Comparison of ENCODE assay signal across 24 mouse cellular contexts in genomic region chr17:30536651-30537050, GRCm38 (mm10). TPM values are rescaled to one million over a fixed set of nuclear protein-coding genes. Genes with fewer than 3 reads are reported as not detected.
DNase-seq lines count a peak whose midpoint lies in the region; ATAC-seq lines count a peak whose summit lies in the region.
"Had no signal": no experiment of that assay in that cellular context is flagged by ENCODE, and none has a peak within 500 bp of the region (broad histone marks: within the 10 kb centered on the region; RNA-seq: fewer than 3 reads in every experiment).

No protein-coding gene starts in this region.

- H3K4me3 ChIP-seq in hindbrain, embryonic 12.5 days = no peak overlapping the region
- no peak overlapping the region for H3K4me3 ChIP-seq in hindbrain, embryonic 11.5 days (ENCODE audit: low read depth, low read length)
- H3K4me3 ChIP-seq: embryonic facial prominence, embryonic 10.5 days; embryonic facial prominence, embryonic 12.5 days; forebrain, embryonic 13.5 days; forebrain, embryonic 15.5 days had no signal

- DNase-seq in adrenal gland, adult (ENCODE audit: inconsistent age in 2 of 2, low spot score in 1 of 2) = peak; percentile 61 to 82
- DNase-seq in adrenal gland, postnatal 4 days (ENCODE audit: low spot score in 2 of 2) = no peak
- DNase-seq in hindbrain, embryonic 11.5 days (ENCODE audit: low spot score) = no peak
- peak; percentile 38 for DNase-seq in adrenal gland, adult 8-10 months
- peak; percentile 65 for DNase-seq in adrenal gland, postnatal 14 days
- DNase-seq in embryo, embryonic 11 days = no peak
- no peak for DNase-seq in cerebellum, adult 11-12 months
- DNase-seq: B cell, adult 2 months; cerebellum, adult 18-20 months; cerebellum, adult 8-10 months; cerebellum, adult 9-11 months; cerebellum, postnatal 14 days; cerebellum, postnatal 36 days; forebrain, postnatal 0 days had no signal

- peaks cover 21% of the 10 kb centered on the region for H3K4me1 ChIP-seq in hindbrain, embryonic 12.5 days
- H3K4me1 ChIP-seq in hindbrain, embryonic 11.5 days (replicated peaks; ENCODE audit: control insufficient read depth, insufficient read depth, low read length) = no peaks in the 10 kb centered on the region

- peak overlapping the region; percentile 23; the same call in 1 of the 2 replicates for H3K27ac ChIP-seq in hindbrain, embryonic 12.5 days
- no peak overlapping the region for H3K27ac ChIP-seq in hindbrain, embryonic 11.5 days (ENCODE audit: low read depth, low read length)
- H3K27ac ChIP-seq: embryonic facial prominence, embryonic 10.5 days; embryonic facial prominence, embryonic 12.5 days; forebrain, embryonic 13.5 days; forebrain, embryonic 15.5 days had no signal

- WGBS in hindbrain, embryonic 12.5 days = 53% methylated on average over 5 of the region's 5 CpGs
- 58% methylated on average over 5 of the region's 5 CpGs for WGBS in hindbrain, embryonic 11.5 days

- H3K9ac ChIP-seq in hindbrain, embryonic 12.5 days = no peak overlapping the region
- no peak overlapping the region for H3K9ac ChIP-seq in hindbrain, embryonic 11.5 days (ENCODE audit: low read depth, low read length)
- H3K9ac ChIP-seq: embryonic facial prominence, embryonic 12.5 days; forebrain, embryonic 15.5 days; forebrain, postnatal 0 days had no signal

- H3K4me2 ChIP-seq in hindbrain, embryonic 12.5 days (replicated peaks) = no peak overlapping the region
- no peak overlapping the region for H3K4me2 ChIP-seq in hindbrain, embryonic 11.5 days (replicated peaks; ENCODE audit: low read depth, low read length)
- H3K4me2 ChIP-seq: embryonic facial prominence, embryonic 12.5 days; forebrain, embryonic 13.5 days; forebrain, embryonic 15.5 days had no signal

- ATAC-seq in hindbrain, embryonic 12.5 days (ENCODE audit: low FRiP score) = no peak
- no peak for ATAC-seq in hindbrain, embryonic 11.5 days (ENCODE audit: low FRiP score)
- ATAC-seq: activated CD4-positive, CD25-positive, alpha-beta regulatory T cell, adult 4 months; CD4-positive, CD25-positive, alpha-beta regulatory T cell, adult 4 months; forebrain, embryonic 13.5 days; forebrain, embryonic 15.5 days; forebrain, postnatal 0 days; Patski had no signal

- H3K27me3 ChIP-seq in hindbrain, embryonic 12.5 days = no peaks in the 10 kb centered on the region
- H3K27me3 ChIP-seq in hindbrain, embryonic 11.5 days (ENCODE audit: control insufficient read depth, insufficient read depth, low read length) = no peaks in the 10 kb centered on the region
- H3K27me3 ChIP-seq: CH12.LX; embryonic facial prominence, embryonic 12.5 days; forebrain, embryonic 13.5 days; forebrain, embryonic 15.5 days; Patski had no signal

- H3K9me3 ChIP-seq in hindbrain, embryonic 12.5 days (replicated peaks) = no peaks in the 10 kb centered on the region
- H3K9me3 ChIP-seq in hindbrain, embryonic 11.5 days (ENCODE audit: control insufficient read depth, low read length) = no peaks in the 10 kb centered on the region
- H3K9me3 ChIP-seq: embryonic facial prominence, embryonic 10.5 days; embryonic facial prominence, embryonic 12.5 days; forebrain, embryonic 13.5 days; forebrain, embryonic 15.5 days; G1E had no signal

- H3K36me3 ChIP-seq in hindbrain, embryonic 12.5 days = no peaks in the 10 kb centered on the region
- H3K36me3 ChIP-seq in hindbrain, embryonic 11.5 days (ENCODE audit: control insufficient read depth, insufficient read depth, low read length) = no peaks in the 10 kb centered on the region
- H3K36me3 ChIP-seq: embryonic facial prominence, embryonic 10.5 days; embryonic facial prominence, embryonic 12.5 days; forebrain, embryonic 15.5 days had no signal

RNA-seq across cellular contexts. Expression of gene Btbd9, which starts 39.6 kb away (rescaled TPM):
- 10 to 100 TPM; 40.4 to 41.5 TPM for total RNA-seq in adrenal gland, postnatal 4 days (2021)
- 100 and 106 TPM in 2 replicates for polyA plus RNA-seq in hindbrain, embryonic 12.5 days (2016; fragmentation: Nextera tagmentation; extraction: Ambion mirVana)
- 62.7 and 63.0 TPM in 2 replicates for polyA plus RNA-seq in hindbrain, embryonic 11.5 days (2014; fragmentation: Nextera tagmentation; extraction: Ambion mirVana)
- total RNA-seq in adrenal gland, adult 8-10 months (2022) = 10 to 100 TPM; 40.1 to 61.6 (median 48.3) TPM
- total RNA-seq in adrenal gland, postnatal 14 days (2021) = 35.9 and 36.9 TPM in 2 replicates

Comparison
In these comparisons a context has a peak if more than half of its experiments do, and no peak if none do; other contexts are left out.
1. DNase-seq: peak in adrenal gland, adult (2 of 2), adrenal gland, adult 8-10 months (single experiment) and adrenal gland, postnatal 14 days (single experiment); none in adrenal gland, postnatal 4 days (0 of 2), hindbrain, embryonic 11.5 days (single experiment), embryo, embryonic 11 days (single experiment) and cerebellum, adult 11-12 months (single experiment).